Mouse (Mus musculus) frontal cortex, adult 2 months (tissue): ENCODE measurements around the gene Mbtd1. TPM values are rescaled to one million over a fixed set of nuclear protein-coding genes. Genes with fewer than 3 reads are reported as not detected.
"Not testable (repeated sequence)": the region's sequence is repeated elsewhere in the genome, so short reads cannot be mapped to it uniquely, and the experiment has no call there.

Experiments used
- DNase-seq, 2 experiments: peaks; one replicate each; pipeline ENCODE4 v3.0.0; 2022; ENCODE audit warnings: low spot score in 1 of 2; ENCODE audit errors: extremely low spot score in 1 of 2
- polyA plus RNA-seq: library from polyadenylated mRNA; depleted of rRNA; stranded (reverse); fragments of >200 nt; gene quantifications from 2 replicates; pipeline ENCODE4 v1.2.3, GENCODE M21; 2012; rRNA removed

The Mbtd1 gene
- polyA plus RNA-seq, result 20.8 and 24.6 TPM in 2 replicates

GRCm38 (mm10) chr11:93885572-93886410 lies at the start of gene Mbtd1, which contains the start of gene Utp18:
Gene Mbtd1 (plus strand): TSS chr11:93885852.
Gene Utp18 (minus strand): TSS chr11:93885766.
- peak; percentile 94 to 99 for DNase-seq

GRCm38 (mm10) chr11:93847342-93847741 lies 38.3 kb upstream of the Mbtd1 start:
- DNase-seq, result no peak

DNA sequence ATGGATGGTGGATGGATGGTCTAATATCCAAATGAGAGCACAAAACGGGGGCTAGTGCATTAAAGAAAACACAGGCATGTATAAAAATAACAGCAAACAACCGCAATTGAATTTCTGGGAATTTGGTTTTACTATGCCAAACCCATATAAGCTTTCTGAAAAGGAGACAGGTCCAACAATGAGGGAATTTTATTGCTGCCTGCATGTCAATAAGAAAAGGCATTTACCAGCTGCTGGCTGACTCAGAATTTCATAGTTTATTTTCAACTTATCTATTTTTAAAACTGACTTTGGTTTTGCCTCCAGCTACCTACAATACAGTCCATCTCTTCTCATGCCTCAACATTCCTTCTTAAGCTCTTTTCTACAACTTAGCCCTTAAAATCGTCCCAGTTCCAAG lies 33.1 kb upstream of the Mbtd1 start:
- peak in 1 of 2 experiments; percentile 31 for DNase-seq

- peak; percentile 75 to 96 for DNase-seq
These were observed 29.2 kb upstream of the Mbtd1 start for GRCm38 (mm10) chr11:93856284-93856955.

DNA sequence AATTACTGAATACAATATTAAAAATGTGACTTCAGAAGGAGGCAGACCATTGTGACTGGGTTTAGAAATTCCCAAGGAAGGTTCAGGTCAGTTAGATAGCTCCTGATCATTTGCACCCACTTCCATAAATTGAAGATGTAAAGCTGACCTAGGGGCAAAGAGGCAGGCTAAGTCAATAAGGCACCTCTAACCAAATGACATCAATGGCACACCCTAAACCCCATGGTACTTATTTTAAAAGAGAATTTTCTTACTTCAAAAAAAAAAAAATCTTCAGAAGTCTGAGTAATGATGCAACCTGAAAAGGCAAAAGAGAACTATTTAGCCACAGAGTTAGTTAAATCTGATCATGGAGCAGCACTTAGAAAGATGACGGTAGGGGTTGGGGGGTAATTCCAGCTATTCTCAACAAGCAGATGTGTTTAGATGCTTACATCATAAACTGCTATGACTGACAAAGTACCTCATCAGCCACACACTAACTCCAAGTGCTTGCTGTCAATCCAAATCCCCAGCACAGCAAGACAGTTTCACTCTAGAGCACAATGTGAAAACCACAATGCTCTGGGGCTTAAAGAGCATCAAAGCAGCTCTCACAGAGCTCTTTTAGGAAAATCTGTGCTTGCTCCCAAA lies 25.0 kb upstream of the Mbtd1 start:
- DNase-seq, result no peak

DNA sequence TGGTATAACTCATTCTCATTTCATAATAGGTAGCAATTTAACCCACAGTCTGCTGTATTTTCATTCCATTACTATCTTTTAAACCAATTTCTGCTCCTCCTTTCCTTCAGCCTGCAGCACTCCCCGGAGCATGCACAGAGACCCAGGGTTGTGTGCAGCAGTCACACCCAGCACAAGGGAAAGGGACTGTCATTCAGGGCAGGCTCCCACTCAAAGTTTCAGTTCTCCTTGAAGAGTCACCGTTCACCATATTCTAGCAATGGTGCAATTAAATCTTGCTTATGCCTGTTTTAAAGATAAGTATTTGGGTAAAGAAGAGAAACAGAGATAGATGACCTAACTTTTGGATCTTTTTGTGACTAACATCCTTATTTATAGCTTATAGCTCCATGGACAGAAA lies 24.5 kb upstream of the Mbtd1 start:
- no peak for DNase-seq

- DNase-seq, result no peak
These were observed 23.5 kb upstream of the Mbtd1 start for GRCm38 (mm10) chr11:93862045-93862623.

GRCm38 (mm10) chr11:93862638-93863037 lies 23.0 kb upstream of the Mbtd1 start:
- DNase-seq, result no peak

DNA sequence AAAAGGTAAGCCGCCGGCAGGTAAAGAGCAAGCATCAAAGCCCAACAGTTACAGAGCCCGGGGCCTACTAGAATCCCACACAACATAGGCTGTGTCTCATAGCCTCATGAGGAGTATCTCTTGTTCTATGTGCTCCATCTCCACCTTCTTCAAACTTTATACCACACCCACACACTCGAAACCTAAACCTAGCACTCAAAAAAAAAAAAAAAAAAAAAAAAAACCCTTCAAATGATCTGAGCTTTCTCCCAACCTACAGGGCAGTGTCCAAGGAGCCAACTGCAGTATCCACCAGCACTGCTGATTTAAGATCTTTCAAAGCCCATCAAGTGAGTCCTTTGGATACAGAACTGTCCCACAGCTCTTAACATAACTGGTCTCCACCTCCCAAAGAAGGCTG lies 1.6 kb upstream of the Mbtd1 start:
- DNase-seq, result no peak

DNA sequence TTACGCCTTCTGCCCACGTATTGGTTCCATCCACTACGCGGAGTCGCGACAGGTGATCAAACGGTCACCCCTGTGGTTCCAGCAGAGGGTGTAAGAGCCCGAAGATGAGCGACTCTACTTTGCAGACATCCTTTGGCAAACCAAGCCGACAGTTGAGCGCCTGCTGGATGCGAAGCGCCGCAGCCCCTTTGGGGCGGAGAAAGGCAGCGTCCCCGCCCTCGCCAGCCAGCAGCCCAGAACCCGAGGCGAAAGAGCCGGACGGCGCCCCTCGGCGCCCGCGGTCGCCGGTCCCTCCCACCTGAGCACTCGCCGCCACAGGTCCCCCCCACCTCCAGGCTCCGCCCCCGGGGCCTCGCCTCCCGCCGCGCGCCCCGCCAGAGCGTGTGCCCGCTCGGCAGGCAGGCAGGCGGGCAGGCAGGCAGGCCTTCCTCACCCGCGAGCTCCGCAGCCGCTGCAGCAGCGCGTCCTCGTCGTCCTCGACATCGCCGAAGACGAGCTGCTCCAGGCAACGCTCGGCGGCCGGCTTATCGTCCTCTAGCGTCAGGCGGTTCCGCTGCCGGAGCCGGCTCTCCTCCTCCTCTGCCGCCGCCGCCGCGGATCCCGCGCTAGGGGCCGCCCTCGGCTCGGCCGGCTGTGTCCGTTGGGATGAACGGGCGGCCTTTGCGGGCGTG lies 616 bp upstream of the Mbtd1 start:
- peak in 1 of 2 experiments; percentile 37 for DNase-seq

- peak in 1 of 2 experiments; percentile 17 for DNase-seq
These were observed 893 bp downstream of the Mbtd1 start for GRCm38 (mm10) chr11:93886411-93887079.

DNA sequence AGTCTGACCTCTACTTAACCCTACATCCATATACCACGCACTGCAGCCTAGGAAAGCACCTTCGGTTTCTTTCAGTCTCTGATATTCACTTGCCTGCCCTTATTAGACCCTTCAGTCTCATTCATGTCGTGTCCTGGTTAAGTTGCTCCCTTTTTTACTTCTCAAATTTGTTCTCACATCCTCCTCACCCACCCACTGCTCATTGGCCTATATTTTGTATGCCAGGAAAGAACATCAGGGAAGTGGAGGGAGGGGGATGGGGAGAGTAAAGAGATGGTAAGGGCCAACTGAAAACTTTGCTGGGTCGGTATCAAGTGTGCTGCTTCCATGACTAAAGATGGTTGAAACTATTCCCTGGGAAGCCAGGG lies 1.4 kb downstream of the Mbtd1 start:
- peak in 1 of 2 experiments; percentile 37 for DNase-seq

DNA sequence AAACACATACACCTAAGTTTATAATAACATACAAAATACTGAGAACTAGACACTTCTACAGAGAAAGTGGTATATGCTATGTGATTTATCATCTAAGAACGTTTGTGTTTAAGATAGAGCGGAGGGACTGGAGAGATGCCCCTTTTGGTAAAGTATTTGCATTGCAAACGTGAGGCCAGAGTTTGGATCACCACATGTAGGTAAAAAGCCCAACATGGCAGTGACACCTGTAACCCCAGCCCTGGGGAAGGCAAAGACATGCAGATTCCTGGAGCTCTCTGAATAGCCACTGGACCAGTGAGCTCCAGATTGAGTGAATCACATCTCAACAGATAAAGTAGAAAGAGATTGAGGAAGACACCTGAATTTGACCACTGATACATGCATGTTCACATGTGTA lies 12.1 kb downstream of the Mbtd1 start:
- no peak for DNase-seq

- DNase-seq, result no peak
These were observed 21.2 kb downstream of the Mbtd1 start for GRCm38 (mm10) chr11:93906834-93907233.

GRCm38 (mm10) chr11:93907839-93908238 lies 22.2 kb downstream of the Mbtd1 start:
- DNase-seq, result no peak

DNA sequence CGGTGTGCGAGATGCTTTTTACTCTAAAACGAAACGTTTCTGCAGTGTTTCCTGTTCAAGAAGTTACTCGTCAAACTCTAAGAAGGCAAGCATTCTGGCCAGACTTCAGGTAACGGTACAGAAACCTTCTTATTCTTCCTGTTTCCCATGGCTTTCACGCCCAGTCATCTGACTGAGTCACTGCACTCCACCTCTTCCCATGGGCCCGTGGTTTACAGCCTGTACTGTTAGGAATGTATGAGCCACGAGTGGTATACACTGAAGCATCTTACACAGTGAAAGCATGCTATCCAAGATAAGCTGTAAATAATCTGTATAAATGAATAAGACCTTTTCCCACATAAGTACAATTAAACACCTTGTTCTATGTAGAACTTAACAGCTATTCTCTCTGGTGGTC lies 23.2 kb downstream of the Mbtd1 start:
- DNase-seq, result no peak

GRCm38 (mm10) chr11:93911603-93912002 lies 26.0 kb downstream of the Mbtd1 start:
- no peak for DNase-seq

DNA sequence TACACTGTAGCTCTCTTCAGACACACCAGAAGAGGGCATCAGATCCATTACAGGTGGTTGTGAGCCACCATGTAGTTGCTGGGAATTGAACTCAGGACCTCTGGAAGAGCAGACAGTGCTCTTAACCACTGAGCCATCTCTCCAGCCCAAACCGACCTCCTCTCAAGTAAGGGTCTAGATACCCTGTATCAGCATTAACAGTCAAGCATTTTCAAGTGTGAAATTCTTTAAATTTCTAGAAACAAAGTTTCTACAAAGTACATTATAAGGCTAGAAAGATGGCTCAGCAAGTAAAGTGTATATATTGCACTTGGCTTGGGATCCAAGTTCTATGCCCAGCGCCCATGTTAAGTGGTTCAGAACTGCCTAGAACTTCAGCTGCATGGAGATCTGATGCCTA lies 29.4 kb downstream of the Mbtd1 start:
- not testable (repeated sequence) for DNase-seq

DNA sequence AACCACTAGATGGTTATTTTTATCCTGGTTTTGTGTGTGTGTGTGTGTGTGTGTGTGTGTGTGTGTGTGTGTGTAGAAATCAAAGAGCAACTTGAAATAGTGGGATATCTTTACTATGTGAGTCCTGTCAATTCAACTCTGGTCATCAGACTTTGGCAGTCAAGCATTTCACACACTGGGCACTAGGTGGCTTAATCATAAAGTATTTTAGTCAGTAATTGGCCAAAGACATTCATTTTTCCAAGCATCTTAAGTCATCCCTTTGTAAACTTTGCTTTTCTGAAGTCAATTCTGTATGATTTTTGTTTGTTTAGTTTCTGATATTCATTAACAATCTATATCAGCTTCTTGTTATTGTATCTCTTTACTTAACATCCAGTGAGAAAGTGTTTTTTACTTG lies 43.5 kb downstream of the Mbtd1 start:
- no peak for DNase-seq

- DNase-seq, result no peak
These were observed 55.3 kb downstream of the Mbtd1 start for GRCm38 (mm10) chr11:93940906-93941305.
